Mouse (Mus musculus): ENCODE results near the gene Tmem265.

- no peak for TF ChIP-seq CTCF (IDR thresholded peaks at IDR 0.05; ENCODE audit: borderline replicate concordance, control insufficient read depth, extremely low read depth, insufficient read depth, low read length, poor library complexity)
- TF ChIP-seq POLR2A (IDR thresholded peaks at IDR 0.05; ENCODE audit: control insufficient read depth, extremely low read depth, insufficient read depth, low read length, poor library complexity) = no peak
Measured at GRCm38 (mm10) chr7:127601735-127602134, 40.5 kb downstream of the Tmem265 start.
